Mouse (Mus musculus) intestine, embryonic 16.5 days (tissue): ENCODE measurements around the gene Spata3. TPM values are rescaled to one million over a fixed set of nuclear protein-coding genes. Genes with fewer than 3 reads are reported as not detected.
"Not testable (repeated sequence)": the region's sequence is repeated elsewhere in the genome, so short reads cannot be mapped to it uniquely, and the experiment has no call there.

Experiments used
- ATAC-seq: fragments of 200-750 bp; cut with Nextera tagmentation; 2 replicates; pipeline ENCODE4 v1.8.0; 2017; ENCODE audit warnings: moderate TSS enrichment, moderate library complexity
- H3K27ac ChIP-seq: fragments of 300-500 bp; sonication (generic); 2 replicates; pipeline ENCODE4 v1.5.1; 2014; ENCODE audit warnings: mild to moderate bottlenecking, low read length
- H3K27me3 ChIP-seq: fragments of 300-500 bp; sonication (generic); replicated peaks from 2 replicates; pipeline ENCODE4 v1.6.1; 2014; ENCODE audit warnings: low read length, control low read depth, mixed read lengths; ENCODE audit not compliant: control insufficient read depth, insufficient read depth
- H3K36me3 ChIP-seq: fragments of 300-500 bp; sonication (generic); 2 replicates; pipeline ENCODE4 v1.6.1; 2014; ENCODE audit warnings: low read length, control low read depth; ENCODE audit not compliant: control insufficient read depth, insufficient read depth
- H3K4me1 ChIP-seq: fragments of 300-500 bp; sonication (generic); 2 replicates; pipeline ENCODE4 v1.6.1; 2014; ENCODE audit warnings: low read length, control low read depth, mixed read lengths; ENCODE audit not compliant: control insufficient read depth, insufficient read depth
- H3K4me2 ChIP-seq: fragments of 300-500 bp; sonication (generic); 2 replicates; pipeline ENCODE4 v1.6.1; 2014; ENCODE audit warnings: low read depth, low read length, control low read depth
- H3K4me3 ChIP-seq: fragments of 300-500 bp; sonication (generic); 2 replicates; pipeline ENCODE4 v1.5.1; 2014; ENCODE audit warnings: mild to moderate bottlenecking, low read length
- H3K9ac ChIP-seq: fragments of 300-500 bp; sonication (generic); 2 replicates; pipeline ENCODE4 v1.6.1; 2014; ENCODE audit warnings: low read depth, low read length
- H3K9me3 ChIP-seq: fragments of 300-500 bp; sonication (generic); 2 replicates; pipeline ENCODE4 v1.6.1; 2016; ENCODE audit warnings: low read length, control low read depth; ENCODE audit not compliant: control insufficient read depth
- WGBS: fragments of 180-500 bp; shearing (Covaris S2); extraction: QIAGEN DNeasy Blood & Tissue Kit; methylation state at CpG from one replicate; pipeline ENCODE4 v1.1.7; 2014; 5-methylcytosine and 5-hydroxymethylcytosine counted together
- polyA plus RNA-seq: library from polyadenylated mRNA; unstranded; fragments of >200 nt; fragmentation: Nextera tagmentation; extraction: Ambion mirVana; gene quantifications from 2 replicates; pipeline ENCODE4 v1.2.1, GENCODE M21; 2015

Spata3 gene
- polyA plus RNA-seq, 1 experiment from 2014 or later: not detected

GRCm38 (mm10) chr1:86015758-86016157 is 858 bp upstream of the Spata3 start:
- not testable (repeated sequence) for H3K4me2 ChIP-seq, H3K27ac ChIP-seq, H3K4me3 ChIP-seq, ATAC-seq, H3K9me3 ChIP-seq, H3K4me1 ChIP-seq, H3K36me3 ChIP-seq, H3K9ac ChIP-seq
- 94% methylated on average over 9 of the region's 9 CpGs for WGBS
- peaks cover 13% of the 10 kb centered on the region; the same call in 1 of the 2 replicates for H3K27me3 ChIP-seq

GRCm38 (mm10) chr1:86018235-86019055 is 1.8 kb downstream of the Spata3 start:
- H3K36me3 ChIP-seq: no peaks in the 10 kb centered on the region
- peak overlapping the region; percentile 93 for H3K4me2 ChIP-seq
- ATAC-seq: peak; percentile 74
- no peak overlapping the region for H3K27ac ChIP-seq
- 3% methylated on average over 60 of the region's 60 CpGs for WGBS
- H3K9ac ChIP-seq: peak overlapping the region; percentile 69
- no peaks in the 10 kb centered on the region for H3K9me3 ChIP-seq
- H3K4me3 ChIP-seq: peak overlapping the region; percentile 59
- peaks cover 13% of the 10 kb centered on the region; the same call in 1 of the 2 replicates for H3K27me3 ChIP-seq
- 0 out of 2 replicates have a peak, but pooled peaks cover 2% of the 10 kb centered on the region for H3K4me1 ChIP-seq

- Histone ChIP-seq H3K4me3 (no peak overlapping the region), H3K9ac (no peak overlapping the region), H3K4me1 (0 out of 2 replicates have a peak, but pooled peaks cover 2% of the 10 kb centered on the region), H3K4me2 (no peak overlapping the region), H3K9me3 (no peaks in the 10 kb centered on the region), H3K27ac (no peak overlapping the region), H3K27me3 (peaks cover 13% of the 10 kb centered on the region; the same call in 1 of the 2 replicates), H3K36me3 (no peaks in the 10 kb centered on the region)
- WGBS: 72% methylated on average over 11 of the region's 11 CpGs
- ATAC-seq: no peak
These were observed 4.9 kb downstream of the Spata3 start for GRCm38 (mm10) chr1:86021365-86021989.

GRCm38 (mm10) chr1:86032273-86032987 is 15.8 kb downstream of the Spata3 start:
- Histone ChIP-seq H3K27ac (no peak overlapping the region), H3K9me3 (no peaks in the 10 kb centered on the region), H3K4me1 (no peaks in the 10 kb centered on the region), H3K36me3 (no peaks in the 10 kb centered on the region), H3K9ac (no peak overlapping the region), H3K4me3 (no peak overlapping the region), H3K4me2 (no peak overlapping the region), H3K27me3 (no peaks in the 10 kb centered on the region)
- no peak for ATAC-seq
- WGBS: 25% methylated on average over 11 of the region's 11 CpGs

GRCm38 (mm10) chr1:86038191-86038951 is 21.8 kb downstream of the Spata3 start:
- peak; percentile 47 for ATAC-seq
- 45% methylated on average over 3 of the region's 3 CpGs for WGBS
- peak overlapping the region; percentile 69 for H3K27ac ChIP-seq
- no peaks in the 10 kb centered on the region for H3K36me3 ChIP-seq
- peaks cover 14% of the 10 kb centered on the region; the same call in 1 of the 2 replicates for H3K4me1 ChIP-seq
- no peak overlapping the region for H3K4me2 ChIP-seq
- peak overlapping the region; percentile 19; the same call in 1 of the 2 replicates for H3K9ac ChIP-seq
- no peaks in the 10 kb centered on the region for H3K27me3 ChIP-seq
- H3K9me3 ChIP-seq: no peaks in the 10 kb centered on the region
- H3K4me3 ChIP-seq: no peak overlapping the region

- peak; percentile 81 for ATAC-seq
- no peak overlapping the region for H3K9ac ChIP-seq
- WGBS: 41% methylated on average over 4 of the region's 4 CpGs
- peaks cover 14% of the 10 kb centered on the region; the same call in 1 of the 2 replicates for H3K4me1 ChIP-seq
- no peak overlapping the region for H3K4me3 ChIP-seq
- no peaks in the 10 kb centered on the region for H3K36me3 ChIP-seq
- H3K4me2 ChIP-seq: no peak overlapping the region
- no peaks in the 10 kb centered on the region for H3K9me3 ChIP-seq
- peak overlapping the region; percentile 69; the same call in 1 of the 2 replicates for H3K27ac ChIP-seq
- H3K27me3 ChIP-seq: no peaks in the 10 kb centered on the region
These were observed 23.5 kb downstream of the Spata3 start for GRCm38 (mm10) chr1:86040131-86040530.

- H3K4me2 ChIP-seq: no peak overlapping the region
- H3K4me3 ChIP-seq: no peak overlapping the region
- H3K27me3 ChIP-seq: 0 out of 2 replicates have a peak, but pooled peaks cover 2% of the 10 kb centered on the region
- H3K9me3 ChIP-seq: no peaks in the 10 kb centered on the region
- no peak overlapping the region for H3K9ac ChIP-seq
- ATAC-seq: peak; percentile 1; the same call in 1 of the 2 replicates
- WGBS: 90% methylated on average over 3 of the region's 3 CpGs
- no peaks in the 10 kb centered on the region for H3K36me3 ChIP-seq
- peak overlapping the region; percentile 65; the same call in 1 of the 2 replicates for H3K27ac ChIP-seq
- peaks cover 14% of the 10 kb centered on the region; the same call in 1 of the 2 replicates for H3K4me1 ChIP-seq
These were observed 24.2 kb downstream of the Spata3 start for GRCm38 (mm10) chr1:86040817-86041216.

GRCm38 (mm10) chr1:86045056-86045455 is 28.4 kb downstream of the Spata3 start:
- Histone ChIP-seq H3K4me2 (no peak overlapping the region), H3K27me3 (peaks cover 2% of the 10 kb centered on the region; the same call in 1 of the 2 replicates), H3K9ac (no peak overlapping the region), H3K27ac (no peak overlapping the region), H3K4me3 (no peak overlapping the region), H3K9me3 (no peaks in the 10 kb centered on the region), H3K4me1 (peaks cover 4% of the 10 kb centered on the region), H3K36me3 (no peaks in the 10 kb centered on the region)
- 62% methylated on average over 4 of the region's 4 CpGs for WGBS
- ATAC-seq: no peak
